Mouse (Mus musculus) kidney, postnatal 0 days (tissue): ENCODE results near the gene Rtn4ip1. TPM values are rescaled to one million over a fixed set of nuclear protein-coding genes. Genes with fewer than 3 reads are reported as not detected.
"Not testable (repeated sequence)": the region's sequence is repeated elsewhere in the genome, so short reads cannot be mapped to it uniquely, and the experiment has no call there.

Experiments used
- ATAC-seq: fragments of 200-750 bp; cut with Nextera tagmentation; replicated peaks from 2 replicates; pipeline ENCODE4 v1.8.0; 2017; ENCODE audit warnings: low read depth, moderate number of reproducible peaks, moderate TSS enrichment, moderate library complexity; ENCODE audit not compliant: low FRiP score
- DNase-seq: peaks from one replicate; pipeline ENCODE4 v3.0.0-alpha.2; 2016; ENCODE audit warnings: low spot score
- H3K27ac ChIP-seq: fragments of 300-500 bp; sonication (generic); 2 replicates; pipeline ENCODE4 v1.5.1; 2014; ENCODE audit warnings: mild to moderate bottlenecking
- H3K27me3 ChIP-seq: fragments of 300-500 bp; sonication (generic); 2 replicates; pipeline ENCODE4 v1.6.1; 2014; ENCODE audit warnings: low read length, mixed read lengths; ENCODE audit not compliant: insufficient read depth
- H3K36me3 ChIP-seq: fragments of 300-500 bp; sonication (generic); 2 replicates; pipeline ENCODE4 v1.6.1; 2014; ENCODE audit warnings: low read length, mixed read lengths; ENCODE audit not compliant: insufficient read depth
- H3K4me1 ChIP-seq: fragments of 300-500 bp; sonication (generic); replicated peaks from 2 replicates; pipeline ENCODE4 v1.6.1; 2014; ENCODE audit warnings: antibody characterized with exemption, low read length, mixed read lengths; ENCODE audit not compliant: insufficient read depth
- H3K4me2 ChIP-seq: fragments of 300-500 bp; sonication (generic); 2 replicates; pipeline ENCODE4 v1.6.1; 2014; ENCODE audit warnings: mild to moderate bottlenecking, low read length, moderate library complexity, mixed read lengths
- H3K4me3 ChIP-seq: fragments of 300-500 bp; sonication (generic); replicated peaks from 2 replicates; pipeline ENCODE4 v1.5.1; 2014; ENCODE audit warnings: low read depth, low read length
- H3K9ac ChIP-seq: fragments of 300-500 bp; sonication (generic); 2 replicates; pipeline ENCODE4 v1.6.1; 2014; ENCODE audit warnings: low read depth, low read length
- H3K9me3 ChIP-seq: fragments of 300-500 bp; sonication (generic); replicated peaks from 2 replicates; pipeline ENCODE4 v1.6.1; 2016; ENCODE audit warnings: low read length, inconsistent platforms, mixed read lengths
- CTCF ChIP-seq: IDR thresholded peaks from 2 replicates; pipeline ENCODE4 v1.5.1; 2016; ENCODE audit warnings: antibody characterized with exemption, low read depth, mild to moderate bottlenecking, moderate library complexity
- WGBS: fragments of 180-500 bp; shearing (Covaris S2); extraction: QIAGEN DNeasy Blood & Tissue Kit; methylation state at CpG from one replicate; pipeline ENCODE4 v1.1.7; 2014; 5-methylcytosine and 5-hydroxymethylcytosine counted together
- polyA plus RNA-seq: library from polyadenylated mRNA; unstranded; fragments of >200 nt; fragmentation: Nextera tagmentation; extraction: Ambion mirVana; gene quantifications from 2 replicates; pipeline ENCODE4 v1.2.1, GENCODE M21; 2015

Gene Rtn4ip1
- polyA plus RNA-seq, 1 experiment from 2014 or later = 16.1 TPM

DNA sequence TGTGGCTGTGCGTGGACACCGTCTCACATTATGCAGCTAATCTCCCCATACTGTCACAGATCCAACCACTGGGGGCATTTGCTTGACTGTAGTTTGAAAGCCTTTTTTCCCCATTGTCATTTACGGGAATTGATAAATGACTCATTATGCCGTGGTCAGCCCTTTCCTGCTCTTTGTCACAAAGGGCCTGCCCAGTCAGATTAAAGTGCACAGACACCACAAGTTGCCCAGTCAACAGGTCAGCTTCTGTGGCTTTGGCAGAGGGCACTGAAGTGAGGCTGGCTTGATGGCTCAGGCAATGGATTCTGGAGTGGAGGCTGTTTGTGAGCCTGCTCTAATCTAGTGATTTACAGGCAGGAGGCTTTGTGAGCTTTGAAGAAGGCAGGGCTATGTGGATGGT is 42.1 kb downstream of the Rtn4ip1 start:
- no peak overlapping the region for H3K4me3 ChIP-seq
- DNase-seq = no peak

DNA sequence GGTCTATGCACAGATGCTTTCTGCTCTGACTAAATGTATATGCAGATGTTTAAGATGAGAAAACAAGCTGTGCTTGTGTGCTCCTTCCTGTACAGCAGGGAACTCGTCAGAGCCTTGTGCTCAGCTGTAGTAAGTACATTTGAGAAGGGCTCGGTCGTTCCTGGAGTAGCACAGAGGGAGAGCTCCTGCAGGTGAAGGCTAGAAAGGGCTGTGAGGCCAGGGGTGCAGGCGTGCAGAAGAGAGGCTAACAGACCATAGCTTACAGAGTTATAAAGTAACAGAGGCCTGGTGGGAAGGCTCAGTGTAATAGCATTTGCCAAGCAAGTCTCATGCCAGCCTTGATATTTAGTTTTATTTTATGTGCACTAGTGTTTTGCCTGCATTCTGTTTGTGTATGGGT is 43.8 kb downstream of the Rtn4ip1 start:
- peak; percentile 70; the same call in 1 of the 2 replicates for ATAC-seq
- 40% methylated on average over 4 of the region's 4 CpGs for whole genome bisulfite sequencing
- DNase-seq = peak; percentile 28

More for the DNA sequence above, 42.1 kb downstream of the Rtn4ip1 start:
- H3K4me2 ChIP-seq = no peak overlapping the region
- no peaks in the 10 kb centered on the region; the same call in 1 of the 2 replicates for H3K4me1 ChIP-seq
- WGBS = 52% methylated on average over 4 of the region's 4 CpGs
- no peaks in the 10 kb centered on the region for H3K27me3 ChIP-seq
- TF ChIP-seq CTCF = peak; percentile 3; the same call in 1 of the 2 replicates
- no peaks in the 10 kb centered on the region for H3K9me3 ChIP-seq
- H3K9ac ChIP-seq = no peak overlapping the region
- H3K27ac ChIP-seq = 0 out of 2 replicates have a peak overlapping the region, but pooled peaks have one; percentile 25
- peak; percentile 37; the same call in 1 of the 2 replicates for ATAC-seq
- no peaks in the 10 kb centered on the region; the same call in 1 of the 2 replicates for H3K36me3 ChIP-seq

DNA sequence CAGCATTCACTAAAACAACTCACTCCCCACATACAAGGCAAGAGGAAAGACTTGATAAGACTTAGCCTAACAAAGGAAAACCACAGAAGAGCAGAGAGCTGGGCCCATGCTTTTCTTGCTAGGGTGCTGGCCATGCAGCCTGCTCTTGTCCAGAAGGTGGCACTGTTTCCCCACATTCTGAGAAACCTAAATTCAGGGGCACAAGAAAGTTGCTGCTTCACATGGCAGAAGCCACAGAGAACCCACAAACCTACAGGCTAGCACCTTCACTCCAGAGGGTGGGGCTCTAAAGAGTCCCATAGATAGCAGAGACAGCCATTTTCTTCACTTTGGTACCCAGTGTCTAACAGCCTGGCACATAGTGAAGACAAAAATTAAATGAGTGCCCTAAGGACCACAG is 52.3 kb downstream of the Rtn4ip1 start:
- no peak; the same call in 1 of the 2 replicates for ATAC-seq
- Histone ChIP-seq H3K4me1 (no peaks in the 10 kb centered on the region), H3K27ac (no peak overlapping the region), H3K4me3 (no peak overlapping the region), H3K9ac (no peak overlapping the region), H3K27me3 (no peaks in the 10 kb centered on the region), H3K4me2 (no peak overlapping the region), H3K36me3 (no peaks in the 10 kb centered on the region; the same call in 1 of the 2 replicates), H3K9me3 (no peaks in the 10 kb centered on the region)
- DNase-seq = peak; percentile 82
- TF ChIP-seq CTCF = peak; percentile 91

More for the DNA sequence above, 43.8 kb downstream of the Rtn4ip1 start:
- Histone ChIP-seq H3K9me3 (no peaks in the 10 kb centered on the region), H3K9ac (no peak overlapping the region), H3K4me3 (no peak overlapping the region), H3K36me3 (no peaks in the 10 kb centered on the region; the same call in none of the 2 replicates), H3K27me3 (no peaks in the 10 kb centered on the region), H3K27ac (peak overlapping the region; percentile 50; the same call in 1 of the 2 replicates), H3K4me1 (no peaks in the 10 kb centered on the region; the same call in 1 of the 2 replicates), H3K4me2 (no peak overlapping the region)
- TF ChIP-seq CTCF = no peak

DNA sequence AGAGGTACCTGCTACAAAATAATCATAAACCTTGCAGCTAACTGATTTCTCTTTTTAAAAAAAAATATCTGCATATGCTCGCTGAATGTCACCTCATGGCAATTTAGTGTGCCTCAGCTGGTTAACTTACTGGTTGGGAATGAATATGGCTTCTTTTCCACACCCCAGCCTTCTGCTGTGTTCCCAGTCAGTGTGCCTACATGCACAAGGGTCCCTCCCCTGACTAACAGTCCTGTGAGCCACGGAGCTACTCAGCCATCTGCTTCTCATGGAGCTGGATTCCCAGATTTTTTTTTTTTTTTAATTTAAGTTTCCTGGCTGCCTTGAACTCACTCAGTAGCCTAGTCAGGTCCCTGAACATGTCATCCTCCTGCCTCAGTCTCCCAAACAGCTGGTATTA is 63.3 kb downstream of the Rtn4ip1 start:
- Histone ChIP-seq H3K4me1 (no peaks in the 10 kb centered on the region), H3K9ac (no peak overlapping the region), H3K27ac (no peak overlapping the region), H3K4me3 (no peak overlapping the region), H3K27me3 (no peaks in the 10 kb centered on the region), H3K9me3 (no peaks in the 10 kb centered on the region), H3K36me3 (no peaks in the 10 kb centered on the region), H3K4me2 (no peak overlapping the region)
- no peak for ATAC-seq
- TF ChIP-seq CTCF = no peak
- no peak for DNase-seq
- WGBS = 62% methylated on average over 2 of the region's 2 CpGs

DNA sequence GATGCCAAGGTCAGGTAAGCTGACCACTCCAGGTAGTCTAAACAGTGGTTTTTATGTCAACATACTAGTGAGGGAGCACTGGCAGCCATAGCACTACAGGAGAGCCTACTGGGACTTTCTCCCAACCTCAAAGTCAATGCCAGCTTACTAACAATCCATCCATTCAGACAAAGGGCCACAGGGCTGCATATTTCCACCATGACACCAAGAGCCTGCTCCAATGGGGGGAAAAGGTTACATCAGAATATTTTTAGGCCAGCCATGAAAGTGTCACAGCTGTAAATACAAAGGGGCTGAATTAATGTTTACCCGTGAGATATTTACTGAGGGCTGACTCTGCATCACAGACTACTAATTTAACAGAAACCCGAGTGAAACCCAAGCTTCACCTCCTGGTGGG is 71.6 kb downstream of the Rtn4ip1 start:
- no peak overlapping the region for H3K27ac ChIP-seq
- H3K36me3 ChIP-seq = no peaks in the 10 kb centered on the region
- H3K9me3 ChIP-seq = no peaks in the 10 kb centered on the region
- no peak overlapping the region for H3K4me2 ChIP-seq
- ATAC-seq (no peak), DNase-seq (no peak)
- TF ChIP-seq CTCF = no peak
- H3K9ac ChIP-seq = no peak overlapping the region
- no peaks in the 10 kb centered on the region for H3K4me1 ChIP-seq
- WGBS = 34% methylated on average over 2 of the region's 2 CpGs
- no peaks in the 10 kb centered on the region for H3K27me3 ChIP-seq
- no peak overlapping the region for H3K4me3 ChIP-seq

DNA sequence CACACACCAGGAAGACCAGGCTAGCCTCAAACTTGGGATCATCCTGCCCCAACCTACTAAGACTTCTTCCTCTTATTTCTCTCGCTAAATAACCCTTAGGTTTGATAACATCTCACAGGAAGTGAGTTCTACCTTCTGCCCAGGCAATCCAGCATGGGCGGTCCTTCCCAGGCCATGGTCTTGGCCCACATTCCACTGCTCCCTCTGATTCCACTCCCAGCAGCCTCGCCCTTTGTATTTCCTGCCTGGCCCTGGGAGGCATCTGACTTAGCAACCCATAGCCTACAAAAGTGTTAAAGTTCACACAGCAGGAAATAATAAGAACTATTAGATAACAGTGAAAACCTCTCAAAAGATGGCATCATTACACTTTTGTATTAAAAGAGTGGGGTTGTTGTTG is 75.7 kb downstream of the Rtn4ip1 start:
- H3K4me2 ChIP-seq = no peak overlapping the region
- H3K27me3 ChIP-seq = no peaks in the 10 kb centered on the region
- TF ChIP-seq CTCF = no peak
- H3K4me3 ChIP-seq = no peak overlapping the region
- no peaks in the 10 kb centered on the region for H3K4me1 ChIP-seq
- no peak for ATAC-seq
- H3K27ac ChIP-seq = no peak overlapping the region
- H3K9me3 ChIP-seq = no peaks in the 10 kb centered on the region
- H3K36me3 ChIP-seq = no peaks in the 10 kb centered on the region
- no peak for DNase-seq
- H3K9ac ChIP-seq = no peak overlapping the region
- 49% methylated on average over 3 of the region's 3 CpGs for WGBS

DNA sequence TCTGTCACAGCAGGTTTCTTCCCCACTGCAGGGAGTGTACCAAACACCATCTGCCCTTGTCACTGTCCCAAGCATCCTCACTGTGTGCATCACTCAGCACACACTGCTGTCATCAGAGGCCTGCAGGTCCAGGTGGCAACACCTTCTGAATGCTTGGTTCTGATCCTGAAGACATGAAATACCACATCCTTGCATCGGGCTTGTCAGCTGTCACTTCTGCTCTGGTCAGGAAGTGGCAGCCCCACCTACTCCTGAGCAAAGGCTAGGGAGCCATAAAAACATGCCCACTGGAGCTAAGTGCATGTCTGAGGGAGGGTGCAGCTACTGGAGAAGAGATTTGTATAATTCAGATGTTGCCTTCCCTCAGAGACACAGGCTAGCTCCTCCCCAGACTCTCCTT is 78.5 kb downstream of the Rtn4ip1 start:
- Histone ChIP-seq H3K9me3 (no peaks in the 10 kb centered on the region), H3K27ac (no peak overlapping the region), H3K4me3 (no peak overlapping the region), H3K27me3 (no peaks in the 10 kb centered on the region), H3K4me1 (no peaks in the 10 kb centered on the region), H3K36me3 (no peaks in the 10 kb centered on the region), H3K9ac (no peak overlapping the region), H3K4me2 (no peak overlapping the region)
- no peak for ATAC-seq
- no peak for TF ChIP-seq CTCF
- no peak for DNase-seq
- WGBS = 56% methylated on average over 1 of the region's 1 CpGs

DNA sequence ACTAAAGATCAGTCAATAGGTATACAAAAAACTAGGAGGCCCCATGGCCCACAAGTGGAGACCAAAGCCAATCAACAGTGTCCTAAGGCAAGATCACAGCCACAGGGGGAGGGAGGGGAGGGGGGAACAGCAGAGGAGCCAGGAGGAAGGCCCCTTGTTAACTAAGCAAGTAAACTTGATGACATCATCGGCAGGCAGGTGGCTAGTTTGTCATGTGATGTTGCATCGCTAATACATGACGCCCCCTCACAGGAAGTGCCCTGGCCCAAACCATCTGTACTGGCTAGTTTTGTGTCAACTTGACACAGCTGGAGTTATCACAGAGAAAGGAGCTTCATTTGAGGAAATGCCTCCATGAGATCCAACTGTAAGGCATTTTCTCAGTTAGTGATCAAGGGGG is 79.1 kb downstream of the Rtn4ip1 start:
- not testable (repeated sequence) for H3K27me3 ChIP-seq, H3K27ac ChIP-seq, H3K4me1 ChIP-seq, H3K4me3 ChIP-seq, H3K9me3 ChIP-seq, H3K4me2 ChIP-seq, ATAC-seq, H3K36me3 ChIP-seq, H3K9ac ChIP-seq, DNase-seq
- 91% methylated on average over 3 of the region's 3 CpGs for WGBS
